Mouse (Mus musculus) CH12.LX (cell line): ENCODE results near the gene Lat.

Experiments used
- CHD1 ChIP-seq: IDR thresholded peaks from 2 replicates; pipeline ENCODE4 v1.6.1; 2012; ENCODE audit warnings: low read depth, low read length, improper control_type of control experiment, inconsistent platforms
- CHD2 ChIP-seq: IDR thresholded peaks from 2 replicates; pipeline ENCODE4 v1.6.1; 2011; ENCODE audit warnings: low read length, improper control_type of control experiment
- CTCF ChIP-seq, 2 experiments: IDR thresholded peaks in 1 of 2; conservative IDR thresholded peaks in 1 of 2; 2 replicates each; pipeline ENCODE4 v1.5.1; 2011 to 2012; ENCODE audit warnings: low read depth in 2 of 2, low read length in 2 of 2, improper control_type of control experiment in 1 of 2, inconsistent platforms in 1 of 2, mild to moderate bottlenecking in 1 of 2, moderate library complexity in 1 of 2
- EP300 ChIP-seq: IDR thresholded peaks from 2 replicates; pipeline ENCODE4 v1.6.1; 2011; ENCODE audit warnings: low read length, improper control_type of control experiment
- HCFC1 ChIP-seq: IDR thresholded peaks from 2 replicates; pipeline ENCODE4 v1.6.1; 2012; ENCODE audit warnings: low read depth, mild to moderate bottlenecking, inconsistent platforms, low read length, improper control_type of control experiment
- MAX ChIP-seq: IDR thresholded peaks from 2 replicates; pipeline ENCODE4 v1.6.1; 2011; ENCODE audit warnings: low read length, improper control_type of control experiment
- MAZ ChIP-seq: IDR thresholded peaks from 2 replicates; pipeline ENCODE4 v1.6.1; 2012; ENCODE audit warnings: low read depth, mild to moderate bottlenecking, inconsistent platforms, low read length, improper control_type of control experiment, moderate library complexity
- MEF2A ChIP-seq: IDR thresholded peaks from 2 replicates; pipeline ENCODE4 v1.6.1; 2014; ENCODE audit warnings: low read depth, mild to moderate bottlenecking, inconsistent platforms, low read length, improper control_type of control experiment, borderline replicate concordance
- MXI1 ChIP-seq: IDR thresholded peaks from 2 replicates; pipeline ENCODE4 v1.6.1; 2011; ENCODE audit warnings: mild to moderate bottlenecking, low read depth, low read length, improper control_type of control experiment
- POLR2A ChIP-seq: IDR thresholded peaks from 2 replicates; pipeline ENCODE4 v1.6.1; 2011; ENCODE audit warnings: low read depth, mild to moderate bottlenecking, improper control_type of control experiment, low read length
- RCOR1 ChIP-seq: conservative IDR thresholded peaks from 2 replicates; pipeline ENCODE4 v1.6.1; 2012; ENCODE audit warnings: low read depth, mild to moderate bottlenecking, inconsistent platforms, low read length, improper control_type of control experiment
- SIN3A ChIP-seq: IDR thresholded peaks from 2 replicates; pipeline ENCODE4 v1.6.1; 2012; ENCODE audit warnings: low read length, improper control_type of control experiment, inconsistent platforms
- UBTF ChIP-seq: IDR thresholded peaks from 2 replicates; pipeline ENCODE4 v1.6.1; 2012; ENCODE audit warnings: low read depth, mild to moderate bottlenecking, inconsistent platforms, low read length, improper control_type of control experiment, moderate library complexity
- USF2 ChIP-seq: conservative IDR thresholded peaks from 2 replicates; pipeline ENCODE4 v1.6.1; 2011; ENCODE audit warnings: low read depth, low read length, improper control_type of control experiment

DNA sequence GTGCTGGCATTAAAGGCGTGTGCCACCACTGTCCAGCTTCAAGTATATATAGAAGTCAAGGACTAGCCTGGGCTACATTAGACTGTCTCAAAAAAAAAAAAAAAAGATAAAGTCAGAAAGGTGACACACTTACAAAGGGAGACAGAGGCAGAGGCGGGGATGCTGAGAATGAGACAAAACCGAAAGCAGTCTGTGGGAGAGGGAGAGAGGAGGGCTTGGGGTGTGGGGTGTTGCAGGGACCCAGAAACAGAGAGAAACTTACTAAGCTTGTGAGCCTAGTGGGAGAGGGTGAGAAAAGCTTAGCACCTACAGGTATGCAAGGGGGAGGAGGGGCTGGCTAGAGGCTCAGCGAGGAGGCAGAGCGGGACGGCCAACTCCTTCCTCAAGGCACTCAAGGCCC lies 11.5 kb downstream of the Lat start:
- no peak for TF ChIP-seq MAX
- TF ChIP-seq USF2: no peak
- no peak for TF ChIP-seq CTCF (conservative IDR thresholded peaks at IDR 0.05 in 1 of 2, IDR thresholded peaks at IDR 0.05 in 1 of 2; ENCODE audit: low read depth in 2 of 2, low read length in 2 of 2)
- TF ChIP-seq MEF2A: no peak
- TF ChIP-seq CHD2: no peak
- no peak for TF ChIP-seq EP300
- no peak for TF ChIP-seq RCOR1
- TF ChIP-seq POLR2A: no peak
- no peak for TF ChIP-seq CHD1
- TF ChIP-seq MXI1: no peak
- TF ChIP-seq HCFC1: no peak
- no peak for TF ChIP-seq MAZ
- no peak for TF ChIP-seq SIN3A
- TF ChIP-seq UBTF: no peak
